Mouse (Mus musculus) urinary bladder, adult 18-20 months (tissue): Measurements from ENCODE around the gene Cdhr3.

ENCODE experiments used
- DNase-seq, 2 experiments: peaks; one replicate each; pipeline ENCODE4 v3.0.0; 2022; ENCODE audit warnings: low spot score in 2 of 2, mixed read lengths in 2 of 2

The Cdhr3 gene

DNA sequence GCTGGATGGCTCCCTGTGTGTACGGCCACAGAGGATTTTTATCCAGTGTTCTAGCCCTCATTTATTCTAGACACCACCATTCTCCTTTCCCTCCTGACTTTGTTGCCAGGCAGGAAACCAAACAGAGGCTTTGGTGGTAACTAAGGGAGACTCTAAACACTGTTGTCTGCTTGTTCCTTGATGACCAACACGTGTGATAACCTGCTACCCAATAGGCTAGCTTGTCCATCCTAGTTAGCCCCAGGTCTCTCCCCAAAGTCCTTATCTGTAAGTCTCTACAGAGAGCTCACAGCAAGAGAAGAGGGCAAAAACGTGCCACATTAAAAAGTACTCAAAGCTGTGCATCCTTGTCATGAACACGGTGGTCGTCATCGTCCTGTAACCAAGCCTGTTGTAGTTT lies at the start of gene Cdhr3:
Gene Cdhr3, minus strand, starts transcription at position 101 of the 400 bp plus-strand sequence.
- no peak for DNase-seq

DNA sequence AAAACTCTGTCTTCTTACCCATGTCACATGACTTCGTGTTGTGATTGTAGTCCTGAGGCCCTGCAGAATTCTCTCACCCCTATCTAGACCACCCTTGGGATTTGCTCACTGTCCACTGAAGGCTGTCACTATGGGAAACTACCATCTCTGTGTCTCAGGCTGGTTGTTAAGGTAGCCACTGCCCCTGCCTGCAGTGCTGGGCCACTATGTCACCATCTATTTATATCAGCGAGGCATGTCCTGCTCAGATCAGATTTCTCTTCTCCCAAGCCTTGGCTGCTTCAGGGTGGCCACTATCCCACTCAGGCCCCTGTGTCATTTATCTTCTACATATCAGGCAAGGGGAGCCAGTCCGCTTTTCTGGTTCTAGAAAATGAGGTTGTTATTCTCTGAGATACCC lies 46.4 kb upstream of the Cdhr3 start:
- no peak for DNase-seq

DNA sequence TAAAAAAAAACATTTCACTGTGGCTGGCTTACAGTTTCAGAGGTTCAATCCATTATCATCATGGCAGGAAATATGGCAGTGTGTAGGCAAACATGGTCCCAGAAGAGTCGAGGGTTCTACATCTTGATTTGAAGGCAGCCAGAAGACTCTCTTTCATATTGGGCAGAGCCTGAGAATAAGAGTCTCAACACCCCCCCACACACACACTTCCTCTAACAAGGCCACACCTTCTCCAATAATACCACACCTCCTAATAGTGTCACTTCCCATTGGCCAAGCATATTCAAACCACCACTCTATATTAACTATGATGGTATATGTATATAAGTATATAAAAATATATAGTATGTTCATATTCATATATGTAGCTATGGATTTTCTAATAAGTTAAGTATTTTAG lies 45.2 kb upstream of the Cdhr3 start:
- DNase-seq: no peak

DNA sequence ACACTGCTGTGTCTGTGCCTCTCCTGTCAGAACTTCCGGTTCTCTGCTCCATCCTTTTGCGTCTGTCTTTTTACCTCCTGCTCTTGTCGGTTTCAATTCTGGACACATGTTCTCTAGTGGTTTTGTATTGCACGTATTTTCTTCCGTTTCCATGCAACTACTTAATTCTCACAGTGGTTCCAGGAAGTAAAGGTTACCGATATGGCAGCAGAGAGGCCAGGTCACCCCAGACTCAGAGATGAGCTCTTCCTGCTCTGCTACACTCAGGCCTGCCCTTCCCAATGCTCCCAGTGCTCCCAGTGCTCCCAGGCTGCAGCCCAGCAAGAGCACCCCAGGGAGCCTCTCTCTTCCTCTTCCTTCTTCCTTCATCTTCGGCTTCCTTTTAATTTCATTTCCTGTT lies 39.1 kb upstream of the Cdhr3 start:
- DNase-seq: no peak

DNA sequence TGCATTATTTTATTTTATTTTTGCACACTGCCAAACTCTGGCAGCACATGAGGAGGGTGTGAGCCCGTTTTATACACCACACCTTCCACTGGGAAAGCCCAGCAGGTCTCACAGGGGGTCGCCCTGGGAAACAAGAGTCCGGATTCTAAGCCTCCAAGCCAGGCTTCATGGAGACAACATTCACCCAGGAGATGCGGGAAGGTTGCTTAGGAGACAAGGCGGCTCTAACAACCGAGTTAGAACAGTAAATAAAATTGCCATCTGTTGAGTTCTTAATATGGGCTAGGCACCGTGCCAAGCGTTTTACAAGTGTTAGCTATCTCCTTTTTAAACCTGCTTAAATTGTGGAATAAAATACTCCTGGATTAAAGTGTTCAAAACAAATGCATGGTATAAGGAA lies 37.7 kb upstream of the Cdhr3 start:
- no peak for DNase-seq

DNA sequence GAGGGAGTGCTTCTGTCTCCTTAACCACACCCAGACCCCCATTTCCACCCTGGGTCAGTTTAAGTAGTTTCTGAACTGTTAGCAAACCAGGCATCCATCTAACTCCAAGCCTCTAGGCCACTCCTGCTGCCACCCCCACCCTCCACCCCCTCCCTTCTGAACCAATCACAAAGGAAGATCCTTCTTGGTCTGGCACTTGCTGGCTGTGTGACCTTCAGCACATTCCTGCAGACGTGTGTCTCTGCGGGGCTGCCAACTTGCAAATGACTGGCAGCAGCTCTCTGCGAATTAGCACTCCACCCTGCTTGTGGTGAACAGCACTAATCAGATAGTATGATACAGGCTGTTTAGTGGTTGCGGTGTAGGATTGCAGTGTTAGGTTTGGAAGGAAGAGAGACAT lies 36.7 kb upstream of the Cdhr3 start:
- no peak for DNase-seq

DNA sequence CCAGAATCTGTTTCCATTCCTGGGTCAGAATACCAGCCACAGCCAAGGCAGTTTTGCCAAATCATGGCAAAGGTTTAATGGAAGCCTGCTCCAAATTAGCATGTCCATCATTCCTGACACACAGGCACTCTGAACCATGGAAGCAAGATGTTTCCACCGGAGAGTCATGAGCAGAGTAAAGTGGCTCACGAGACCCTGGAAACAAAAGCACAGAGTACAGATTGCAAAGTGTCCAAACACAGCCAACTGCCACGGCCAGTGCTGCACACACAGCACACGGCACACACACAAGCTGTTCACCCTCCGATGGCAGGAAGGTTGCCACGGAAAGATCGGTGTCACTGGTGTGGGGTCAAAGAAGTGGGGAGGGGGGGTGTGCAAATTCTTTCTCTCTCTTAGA lies 36.0 kb upstream of the Cdhr3 start:
- DNase-seq: no peak

DNA sequence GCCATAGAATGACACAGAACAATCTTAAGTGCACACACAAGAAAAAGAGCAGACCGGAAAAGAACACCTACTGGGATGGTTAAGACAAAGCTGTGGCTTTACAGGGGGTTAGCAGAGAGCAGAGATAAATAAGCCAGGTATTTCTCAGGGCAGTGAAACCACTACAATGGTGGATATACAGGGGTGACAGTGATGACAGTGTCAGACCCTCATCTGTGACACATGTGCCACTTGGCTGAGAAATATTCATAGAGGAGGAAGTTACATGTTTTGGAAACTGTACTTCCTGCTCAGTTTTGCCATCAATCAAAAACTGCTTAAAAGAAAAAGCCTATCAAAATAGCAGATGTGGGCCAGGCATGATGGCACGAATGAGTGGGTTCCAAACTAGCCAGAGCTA lies 35.4 kb upstream of the Cdhr3 start:
- DNase-seq: no peak

DNA sequence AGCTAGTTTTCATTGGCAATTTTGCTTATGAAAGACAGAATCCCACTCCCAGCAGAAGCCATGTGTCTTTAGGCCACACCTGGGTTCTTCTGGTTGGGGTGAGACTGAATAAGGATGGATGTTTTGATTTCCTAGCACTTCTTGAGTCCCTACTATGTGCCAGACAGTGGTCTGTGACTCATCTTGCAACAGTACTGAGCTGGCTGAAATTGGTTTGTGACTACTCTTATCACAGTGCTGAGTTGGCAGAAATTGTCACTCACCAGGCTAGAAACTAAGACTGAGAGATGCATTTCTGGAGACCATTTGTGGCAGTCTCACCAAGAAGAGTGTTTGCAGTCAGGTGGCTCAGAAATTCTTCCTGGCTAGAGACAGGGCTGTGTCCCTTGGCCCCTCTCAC lies 33.6 kb upstream of the Cdhr3 start:
- DNase-seq: no peak

DNA sequence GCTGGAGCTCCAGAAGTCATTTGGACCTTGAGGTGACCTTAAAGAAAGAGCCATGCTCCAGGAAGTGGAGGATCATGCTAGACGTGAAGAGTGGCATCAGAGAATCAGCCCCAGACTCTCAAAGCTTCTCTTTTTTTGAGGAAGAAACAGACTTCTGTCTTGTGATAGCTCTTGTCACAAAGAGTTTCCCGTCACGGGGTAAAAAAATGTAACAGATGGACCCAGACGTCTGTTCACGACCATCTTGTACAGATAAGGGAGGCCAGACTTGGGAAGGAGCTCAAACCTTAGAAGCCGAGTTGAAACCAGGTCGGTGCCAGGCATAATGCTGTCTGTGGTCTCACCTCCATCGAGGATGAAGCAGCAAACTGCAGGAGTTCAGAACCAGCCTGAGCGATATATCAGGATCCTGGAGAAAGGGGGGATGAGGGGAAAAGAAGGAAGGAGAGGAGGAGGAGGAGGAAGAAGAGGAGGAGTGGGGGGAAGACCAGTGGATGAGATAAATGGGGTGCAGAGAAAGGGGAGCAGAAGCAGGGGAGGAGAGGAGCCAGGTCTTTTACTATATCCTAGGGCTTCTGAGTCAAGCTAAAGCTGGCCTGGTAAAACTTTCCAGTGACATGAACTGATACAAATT lies 33.0 kb upstream of the Cdhr3 start:
- no peak for DNase-seq

DNA sequence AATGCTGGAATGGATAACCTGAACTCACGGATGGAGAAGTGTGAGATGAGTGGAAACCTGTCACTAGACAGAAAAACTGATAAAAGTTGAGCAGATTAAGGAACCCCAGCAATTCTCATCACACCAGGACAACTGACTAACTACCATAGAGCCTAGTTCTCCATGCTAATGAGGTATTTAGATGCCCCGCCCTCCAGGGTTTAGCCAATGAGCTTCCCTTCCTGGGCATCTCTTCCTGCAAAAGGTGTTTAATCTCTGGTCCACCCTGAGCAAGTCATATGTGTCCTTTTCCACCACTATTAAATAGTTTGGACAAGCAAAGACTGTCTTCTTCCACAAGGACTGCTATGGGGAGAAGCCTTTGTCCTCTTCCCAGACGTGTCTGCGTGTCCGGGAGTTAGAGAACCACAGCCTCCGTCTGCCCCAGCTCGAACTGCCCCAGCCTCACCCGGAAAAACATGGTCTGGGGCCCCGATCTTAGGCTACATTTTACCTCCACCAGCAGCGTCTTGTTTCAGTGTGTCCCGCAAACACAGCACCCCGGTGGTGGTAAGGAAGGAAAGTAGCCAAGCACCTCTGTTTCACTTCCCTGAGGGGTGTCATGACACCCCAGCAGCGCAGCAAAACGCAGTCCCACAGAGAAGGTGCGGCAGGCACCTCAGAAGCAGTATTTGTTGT lies 26.1 kb upstream of the Cdhr3 start:
- peak in 1 of 2 experiments; percentile 9 for DNase-seq

DNA sequence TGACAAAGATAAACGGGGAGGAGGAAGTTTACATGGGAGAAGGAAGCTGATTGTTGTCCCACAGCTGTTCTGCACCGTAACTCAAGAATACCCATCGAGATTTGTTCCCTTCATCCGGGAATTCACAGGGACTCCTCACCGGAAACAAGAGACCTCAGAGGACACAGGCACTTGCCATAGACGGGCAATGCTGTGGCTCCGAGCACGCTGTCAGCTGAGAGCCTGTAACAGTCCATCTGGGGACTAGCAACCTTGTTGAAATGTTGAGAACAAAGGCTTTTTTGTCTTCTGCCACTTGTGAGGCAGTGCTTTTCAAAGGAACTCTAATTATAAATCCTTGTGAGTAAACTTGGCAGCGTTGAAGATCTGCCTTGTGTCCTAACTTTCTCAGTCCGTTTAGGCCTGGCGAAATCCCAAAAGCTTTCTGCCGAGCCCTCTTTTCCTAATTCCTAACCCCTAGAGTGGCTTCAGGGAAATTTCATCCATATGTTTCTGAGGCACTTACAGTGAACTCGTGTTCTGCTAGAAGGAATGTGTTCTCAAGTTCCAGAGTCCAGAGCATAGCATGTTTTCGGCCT lies 18.3 kb upstream of the Cdhr3 start:
- no peak for DNase-seq

DNA sequence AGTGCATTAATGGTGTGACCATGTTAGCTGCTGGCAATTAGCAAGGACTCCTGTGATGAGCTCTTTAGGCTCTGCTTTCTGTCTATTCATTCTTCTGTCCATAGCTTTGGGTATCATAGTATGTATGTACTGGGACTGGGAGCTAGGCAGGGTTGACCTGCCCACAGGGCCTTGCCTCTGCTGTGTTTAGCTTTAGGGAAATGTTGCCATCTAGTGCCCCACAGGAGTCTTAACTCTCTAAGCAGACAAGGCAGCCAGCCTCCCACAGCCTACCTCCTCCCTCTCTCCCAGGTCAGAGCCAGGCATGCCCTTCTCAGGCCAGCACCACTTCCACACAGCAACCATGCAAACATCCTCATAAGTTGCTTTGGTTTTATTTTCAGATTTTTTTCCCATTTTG lies 16.9 kb upstream of the Cdhr3 start:
- DNase-seq: peak; percentile 11 to 24

DNA sequence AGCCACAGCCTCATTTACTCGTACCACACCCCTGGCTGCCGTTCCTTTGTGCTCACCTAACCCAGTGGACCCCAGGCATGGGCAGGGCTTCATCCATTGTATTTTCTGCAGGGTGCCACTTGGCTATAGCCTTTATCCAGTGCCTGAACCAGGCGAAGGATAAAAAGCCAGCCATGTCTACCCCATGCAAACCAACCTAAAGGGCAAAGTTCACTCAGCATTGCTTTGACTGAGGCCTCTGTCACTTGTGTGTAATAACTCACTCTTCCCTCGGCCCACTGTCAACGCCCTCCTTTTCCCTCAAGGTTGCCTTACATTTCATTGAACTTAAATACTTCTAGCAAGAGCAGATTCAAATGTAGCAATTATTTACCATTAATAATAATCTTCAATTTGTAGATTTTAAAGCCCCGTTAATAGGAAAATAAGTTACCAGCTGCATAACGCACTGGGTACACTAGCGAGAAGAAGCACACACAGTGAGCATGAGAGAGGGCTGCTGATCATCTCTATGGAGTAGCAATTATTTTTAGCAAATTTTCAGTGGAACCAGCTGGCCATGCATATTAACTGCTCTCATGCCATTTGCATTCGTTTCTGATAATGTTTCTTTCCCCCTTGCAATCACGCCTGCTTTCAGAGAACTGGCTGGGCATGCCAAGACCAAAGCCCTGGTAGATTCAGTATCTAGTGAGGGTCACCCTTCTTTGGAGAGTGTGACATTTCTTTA lies 13.9 kb upstream of the Cdhr3 start:
- no peak for DNase-seq

DNA sequence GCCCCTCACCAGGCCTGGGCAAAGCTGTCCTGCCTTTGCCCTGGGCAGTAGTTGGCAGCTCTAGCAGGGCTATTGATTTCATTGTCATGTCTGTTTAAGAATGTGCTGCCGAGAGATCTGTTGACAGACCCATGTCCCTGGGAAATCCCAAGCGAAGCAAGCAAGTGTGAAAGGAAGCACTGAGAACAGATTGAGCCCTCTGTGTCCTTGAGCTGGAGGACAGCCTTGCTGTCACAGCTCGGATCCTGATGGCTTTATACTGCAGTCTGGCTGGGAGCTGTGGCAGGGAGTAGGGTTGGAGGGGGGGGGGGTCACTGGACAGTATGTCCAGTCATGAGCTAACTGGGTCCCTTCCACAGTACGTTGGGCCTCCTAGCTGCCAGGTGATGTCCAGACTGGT lies 13.0 kb upstream of the Cdhr3 start:
- DNase-seq: no peak

DNA sequence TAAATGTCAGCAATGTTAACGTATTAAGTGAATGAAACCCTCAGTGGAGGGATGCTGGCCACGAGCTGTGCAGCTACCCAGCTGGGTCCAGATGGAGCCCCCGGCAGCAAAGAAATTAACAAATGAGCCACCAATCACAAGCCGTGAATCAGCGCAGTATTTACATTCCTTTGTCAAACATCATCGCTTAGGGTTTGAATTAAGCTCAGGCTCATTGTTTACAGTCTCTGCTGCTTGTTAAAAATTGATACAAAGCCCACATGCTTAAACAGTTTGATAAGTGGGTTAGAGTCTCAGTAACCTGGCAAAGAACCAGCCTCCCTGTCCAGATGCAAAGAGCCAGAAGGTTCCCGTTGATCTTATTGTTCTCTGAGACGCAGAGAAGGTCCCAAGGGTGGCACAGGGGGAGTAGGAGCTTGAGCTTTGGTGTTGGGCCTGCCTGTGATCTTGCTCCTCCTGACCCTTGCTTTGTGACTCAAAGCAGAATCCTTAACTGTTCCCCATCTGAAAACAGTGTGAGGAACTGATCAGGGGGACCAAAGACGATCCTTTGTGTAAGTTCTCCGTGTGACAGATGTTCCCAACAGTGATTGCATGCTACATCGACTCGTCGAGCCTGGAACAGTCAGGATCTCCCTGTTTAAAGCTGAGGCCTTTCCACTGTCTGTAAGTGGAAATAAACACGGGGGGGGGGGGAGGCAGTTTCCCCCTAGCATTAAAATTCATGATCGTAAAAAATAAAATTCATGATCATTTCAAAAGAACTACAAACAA lies 9.9 kb upstream of the Cdhr3 start:
- DNase-seq: no peak

DNA sequence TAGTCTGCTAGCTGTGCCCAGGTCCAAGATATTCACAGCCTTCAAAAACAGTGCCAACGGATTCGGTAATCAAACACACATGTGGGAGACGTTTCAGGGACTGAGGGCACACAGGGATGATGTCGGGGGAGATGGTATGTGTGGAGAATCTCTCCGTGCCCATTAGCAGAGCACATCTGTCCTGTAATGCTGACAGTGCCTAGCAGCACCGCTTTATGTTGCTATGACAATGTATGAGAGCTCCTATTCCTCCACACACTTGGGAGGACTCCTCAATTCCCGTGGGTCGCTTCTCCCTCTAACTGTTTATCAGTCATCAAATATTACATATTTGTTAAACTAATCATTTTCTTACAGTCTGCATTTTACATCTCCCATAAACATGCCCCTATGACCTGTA lies 9.0 kb upstream of the Cdhr3 start:
- DNase-seq: no peak

DNA sequence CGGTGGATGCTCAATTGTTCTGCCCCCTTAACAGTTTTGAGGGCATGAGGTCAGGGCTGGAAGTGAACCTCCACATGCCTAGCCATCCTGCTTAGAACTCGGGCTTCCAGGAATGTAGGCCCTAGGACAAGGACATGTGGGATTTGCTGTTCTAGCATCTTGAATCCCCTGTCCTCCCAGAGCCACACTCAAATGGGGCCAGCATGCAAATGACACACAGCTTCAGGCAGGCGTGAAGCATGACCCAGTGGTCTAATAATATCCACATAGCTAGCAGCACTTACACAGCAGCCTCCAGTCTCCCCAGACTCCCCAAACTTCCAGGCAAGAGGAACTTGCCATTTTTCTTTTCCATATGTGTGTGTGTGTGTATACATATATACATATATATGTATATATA lies 3.3 kb upstream of the Cdhr3 start:
- DNase-seq: no peak

DNA sequence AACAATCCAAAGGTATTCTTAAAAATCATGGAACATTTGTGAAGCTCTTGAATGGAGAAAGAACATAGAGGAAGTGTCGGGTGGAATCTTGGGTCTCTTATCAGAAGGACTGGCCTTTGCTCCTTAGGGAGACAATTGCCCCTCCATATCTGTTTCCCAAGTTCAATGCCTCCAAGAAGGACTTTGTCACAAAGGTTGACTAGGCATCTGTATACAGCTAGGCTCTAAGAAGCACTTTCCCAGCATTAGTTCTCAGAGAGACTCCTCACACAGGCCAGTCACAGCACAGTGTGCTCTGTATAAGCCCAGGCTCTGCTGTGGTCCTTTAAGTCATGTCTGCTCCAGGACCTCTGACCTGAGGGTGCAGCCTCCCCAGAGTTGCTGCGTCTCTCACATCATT lies 479 bp downstream of the Cdhr3 start:
- DNase-seq: no peak

DNA sequence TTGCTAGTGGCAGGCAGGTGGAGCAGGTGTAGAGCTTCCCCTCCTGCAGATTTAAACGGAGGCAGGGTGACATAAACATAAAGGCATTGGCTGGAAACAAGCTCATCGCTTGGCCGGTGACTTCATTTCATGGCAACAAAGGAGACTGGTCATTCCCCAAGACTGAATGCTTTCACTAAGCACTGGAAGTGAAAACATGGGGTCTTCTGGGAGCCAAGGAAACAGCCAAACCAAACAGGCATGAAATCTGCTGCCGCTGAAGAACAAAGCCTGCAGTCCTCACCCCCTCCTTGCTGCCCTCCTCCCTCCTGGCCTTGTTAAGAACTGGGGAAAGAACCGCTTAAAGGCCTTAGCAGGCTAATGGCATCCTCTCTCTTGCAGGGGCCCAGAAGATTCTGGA lies 6.5 kb downstream of the Cdhr3 start:
- DNase-seq: no peak

DNA sequence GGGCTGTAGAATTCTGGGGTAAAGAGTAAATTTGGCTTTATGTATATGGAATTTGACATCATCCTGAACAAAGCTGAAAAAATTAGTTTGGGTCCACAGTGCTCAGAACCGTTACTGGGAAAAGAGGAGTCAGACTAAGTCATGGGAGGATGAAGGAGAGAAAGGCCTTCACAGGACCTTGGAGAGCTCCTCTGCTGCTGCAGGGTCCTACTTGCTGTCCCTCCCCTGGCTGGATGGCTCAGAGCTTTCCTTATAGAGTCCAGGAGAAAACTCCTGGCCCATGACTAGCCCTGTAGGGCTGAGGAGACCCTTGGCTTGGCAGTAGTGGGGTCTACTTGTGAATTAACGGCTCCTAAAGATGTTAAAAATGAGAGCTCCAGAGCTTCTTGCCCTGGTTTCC lies 8.0 kb downstream of the Cdhr3 start:
- DNase-seq: no peak

DNA sequence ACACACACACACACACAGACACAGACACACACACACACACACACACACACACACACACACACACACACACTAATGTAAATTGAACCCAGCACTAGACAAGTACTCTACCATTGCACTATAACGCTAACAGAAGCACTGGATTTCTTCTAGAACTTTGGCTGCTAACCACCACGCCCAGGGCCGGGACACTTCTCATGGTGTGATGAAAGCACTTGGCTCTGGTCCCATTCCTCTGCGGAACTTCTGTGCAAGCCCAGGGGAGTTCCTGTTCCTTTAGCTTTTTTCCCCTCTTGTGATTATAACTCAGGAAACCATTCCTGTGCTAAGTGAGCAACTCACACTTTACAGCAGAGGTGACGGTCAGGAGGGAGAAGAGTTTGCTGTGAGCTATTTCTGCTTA lies 9.3 kb downstream of the Cdhr3 start:
- DNase-seq: no peak
